Mouse (Mus musculus): ENCODE data around the gene Msmb.

DNA sequence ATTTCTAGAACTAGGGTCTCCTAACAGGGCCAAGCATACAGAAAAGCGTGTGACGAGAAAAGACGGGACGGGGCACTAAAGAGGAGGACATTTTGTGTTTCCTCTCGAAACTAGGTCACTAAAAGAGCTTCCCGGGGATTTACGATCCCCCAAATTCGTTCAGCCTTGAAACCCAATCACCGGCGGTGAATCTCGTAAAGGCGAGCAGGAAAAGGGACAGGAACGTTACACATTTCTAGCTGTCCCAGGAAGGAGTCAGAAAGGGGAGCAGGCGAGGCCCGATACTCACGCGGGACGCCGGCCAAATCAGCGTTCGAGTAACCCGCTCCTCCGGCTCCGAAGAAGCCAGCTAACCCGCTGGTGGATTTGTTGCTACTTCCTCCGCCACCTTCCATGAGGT, 59.5 kb downstream of the Msmb start:
- no peak for TF ChIP-seq CTCF (conservative IDR thresholded peaks at IDR 0.05; ENCODE audit: low read length)
- no peak for TF ChIP-seq POU5F1 (IDR thresholded peaks at IDR 0.05; ENCODE audit: borderline replicate concordance, low read length)
